Mouse (Mus musculus) bone marrow, adult 2 months (tissue): ENCODE data around the gene Prkg2. TPM values are rescaled to one million over a fixed set of nuclear protein-coding genes. Genes with fewer than 3 reads are reported as not detected.

ENCODE experiments used
- H3K27ac ChIP-seq: fragments of 200-500 bp; 2 replicates; pipeline ENCODE4 v1.5.1; 2012; ENCODE audit warnings: low read depth, mild to moderate bottlenecking, control low read depth, inconsistent platforms, low read length; ENCODE audit not compliant: control insufficient read depth, poor library complexity, insufficient read depth
- H3K4me1 ChIP-seq: fragments of 200-500 bp; 2 replicates; pipeline ENCODE4 v1.6.1; 2011; ENCODE audit warnings: low read length; ENCODE audit not compliant: control insufficient read depth, insufficient read depth
- H3K4me3 ChIP-seq: fragments of 200-500 bp; replicated peaks from 2 replicates; pipeline ENCODE3; 2011; ENCODE audit warnings: mild to moderate bottlenecking, low read depth, low read length, control low read depth; ENCODE audit not compliant: control insufficient read depth
- CTCF ChIP-seq: fragments of 200-500 bp; IDR thresholded peaks from 2 replicates; pipeline ENCODE4 v1.5.1; 2011; ENCODE audit warnings: low read length, control low read depth; ENCODE audit not compliant: control insufficient read depth, insufficient read depth
- POLR2A ChIP-seq: fragments of 200-500 bp; IDR thresholded peaks from 2 replicates; pipeline ENCODE4 v1.6.1; 2011; ENCODE audit warnings: low read depth, mild to moderate bottlenecking, control low read depth, low read length, borderline replicate concordance; ENCODE audit not compliant: control insufficient read depth
- WGBS: fragments of 180-500 bp; shearing (Covaris S2); methylation state at CpG from one replicate; pipeline ENCODE4 v1.1.7; 2018; 5-methylcytosine and 5-hydroxymethylcytosine counted together
- polyA plus RNA-seq: library from polyadenylated mRNA; stranded (reverse); fragments of >200 nt; gene quantifications from 2 replicates; pipeline ENCODE4 v1.2.4, GENCODE M21; 2011; ENCODE audit warnings: low replicate concordance; ENCODE audit not compliant: missing spikeins, insufficient read depth, insufficient read length

The Prkg2 gene
- polyA plus RNA-seq, 1 experiment: 1.5 TPM

GRCm38 (mm10) chr5:98962472-98962871 is 74.7 kb downstream of the Prkg2 start:
- Histone ChIP-seq H3K27ac (no peak overlapping the region), H3K4me1 (no peaks in the 10 kb centered on the region), H3K4me3 (no peak overlapping the region)
- TF ChIP-seq CTCF: no peak
- TF ChIP-seq POLR2A: no peak
- WGBS: 62% methylated on average over 2 of the region's 2 CpGs

- TF ChIP-seq CTCF (no peak), POLR2A (no peak)
- Histone ChIP-seq H3K27ac (no peak overlapping the region), H3K4me1 (no peaks in the 10 kb centered on the region), H3K4me3 (no peak overlapping the region)
- 75% methylated on average over 3 of the region's 3 CpGs for WGBS
These were observed 81.6 kb downstream of the Prkg2 start for GRCm38 (mm10) chr5:98955576-98955975.

- Histone ChIP-seq H3K4me3 (no peak overlapping the region), H3K4me1 (no peaks in the 10 kb centered on the region), H3K27ac (no peak overlapping the region)
- no peak for TF ChIP-seq CTCF
- TF ChIP-seq POLR2A: no peak
- WGBS: 41% methylated on average over 1 of the region's 1 CpGs
These were observed 83.8 kb downstream of the Prkg2 start for GRCm38 (mm10) chr5:98953386-98953785.

DNA sequence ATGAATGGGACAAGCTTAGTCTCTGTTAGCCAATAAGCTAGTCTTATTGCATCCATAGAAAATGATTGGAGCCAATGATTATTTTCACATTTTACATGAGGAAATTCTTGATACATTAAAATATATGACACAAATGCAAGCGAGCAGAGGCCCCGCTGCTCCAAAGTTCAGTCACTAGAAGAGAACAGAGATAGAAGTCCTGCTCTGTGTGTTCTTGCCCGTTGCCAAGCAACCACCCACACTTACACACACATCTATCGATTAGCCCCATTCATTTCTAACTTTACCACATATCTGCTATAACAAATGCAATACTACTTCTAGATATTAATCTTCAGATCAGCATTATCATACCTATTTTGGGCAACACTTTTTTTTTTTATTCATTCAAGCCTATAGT is 85.6 kb downstream of the Prkg2 start:
- Histone ChIP-seq H3K4me1 (no peaks in the 10 kb centered on the region), H3K4me3 (no peak overlapping the region)
- 79% methylated on average over 4 of the region's 4 CpGs for WGBS

DNA sequence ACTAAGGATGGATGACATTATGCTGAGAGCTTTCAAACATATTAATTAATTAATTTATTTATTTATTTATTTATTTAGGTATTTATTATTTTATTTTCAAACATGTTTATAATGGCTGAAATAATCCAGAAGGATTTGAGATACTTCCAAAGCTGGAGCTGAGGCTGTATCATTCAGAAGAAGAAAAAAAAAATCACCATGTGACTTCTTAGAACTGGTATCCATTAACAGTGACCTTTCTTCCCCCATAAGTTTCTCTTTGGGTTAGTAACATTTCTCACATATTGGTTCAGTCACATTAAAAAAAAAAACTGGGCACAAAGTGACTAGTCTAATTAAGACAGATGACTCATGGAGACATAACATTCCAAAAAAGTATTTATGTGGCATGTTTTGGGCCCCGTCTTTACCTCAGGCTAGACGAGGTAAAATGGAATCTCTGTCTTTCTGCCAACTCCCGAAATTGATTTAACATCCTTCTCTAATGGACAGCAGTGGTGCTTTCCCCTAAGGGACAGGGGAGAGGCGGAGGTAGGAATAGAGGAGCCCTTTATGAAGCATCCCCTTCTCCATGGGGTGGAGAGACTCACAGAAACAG is 86.6 kb downstream of the Prkg2 start:
- Histone ChIP-seq H3K27ac (no peak overlapping the region), H3K4me3 (no peak overlapping the region), H3K4me1 (no peaks in the 10 kb centered on the region)
- 76% methylated on average over 4 of the region's 4 CpGs for WGBS
- no peak for TF ChIP-seq POLR2A
- TF ChIP-seq CTCF: no peak

More for the DNA sequence above, 85.6 kb downstream of the Prkg2 start:
- no peak overlapping the region for H3K27ac ChIP-seq
- TF ChIP-seq POLR2A (no peak), CTCF (no peak)

GRCm38 (mm10) chr5:98949784-98950183 is 87.4 kb downstream of the Prkg2 start:
- WGBS: 84% methylated on average over 10 of the region's 10 CpGs
- Histone ChIP-seq H3K4me1 (no peaks in the 10 kb centered on the region), H3K4me3 (no peak overlapping the region), H3K27ac (no peak overlapping the region)
- TF ChIP-seq CTCF (no peak), POLR2A (no peak)

GRCm38 (mm10) chr5:98946656-98947055 is 90.5 kb downstream of the Prkg2 start:
- WGBS: 95% methylated on average over 20 of the region's 20 CpGs
- H3K4me1 ChIP-seq: no peaks in the 10 kb centered on the region
- TF ChIP-seq POLR2A (no peak), CTCF (no peak)
- no peak overlapping the region for H3K27ac ChIP-seq
- no peak overlapping the region for H3K4me3 ChIP-seq

- no peak overlapping the region for H3K27ac ChIP-seq
- H3K4me1 ChIP-seq: no peaks in the 10 kb centered on the region
- no peak for TF ChIP-seq CTCF
- no peak for TF ChIP-seq POLR2A
- H3K4me3 ChIP-seq: no peak overlapping the region
- 55% methylated on average over 4 of the region's 4 CpGs for WGBS
These were observed 91.0 kb downstream of the Prkg2 start for GRCm38 (mm10) chr5:98946117-98946620.

DNA sequence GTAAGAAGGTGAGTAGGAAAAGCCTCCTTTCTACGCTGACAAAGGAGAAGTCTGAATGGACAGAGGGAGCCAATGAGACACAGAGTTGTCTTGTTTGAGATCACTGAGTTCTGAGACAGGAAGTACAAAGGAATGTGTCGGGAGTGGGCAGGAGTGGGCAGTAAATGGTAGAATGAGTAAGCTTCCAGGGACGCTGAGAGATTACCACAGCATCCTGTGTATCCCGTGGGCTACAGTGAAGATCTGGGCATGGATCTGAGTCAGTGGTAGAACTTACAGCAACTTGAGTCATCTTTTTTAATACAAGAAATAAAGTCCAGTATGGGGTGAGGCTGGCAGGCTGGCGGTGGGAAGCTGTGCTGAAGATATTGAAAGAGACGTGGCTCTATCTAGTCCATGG is 93.4 kb downstream of the Prkg2 start:
- TF ChIP-seq POLR2A (no peak), CTCF (no peak)
- no peak overlapping the region for H3K4me3 ChIP-seq
- H3K27ac ChIP-seq: no peak overlapping the region
- no peaks in the 10 kb centered on the region for H3K4me1 ChIP-seq
- 36% methylated on average over 6 of the region's 6 CpGs for WGBS
